Mouse (Mus musculus) testis, adult 2 months (tissue): ENCODE results near the gene Lsm3.

Experiments used
- CTCF ChIP-seq: fragments of 200-500 bp; IDR thresholded peaks from 2 replicates; pipeline ENCODE4 v1.5.1; 2012; ENCODE audit warnings: low read depth, mild to moderate bottlenecking, inconsistent platforms, low read length, moderate library complexity; ENCODE audit not compliant: control insufficient read depth, insufficient read depth, insufficient replicate concordance
- POLR2A ChIP-seq: fragments of 200-500 bp; IDR thresholded peaks from 2 replicates; pipeline ENCODE4 v1.6.1; 2012; ENCODE audit warnings: low read depth, mild to moderate bottlenecking, inconsistent platforms, low read length, moderate library complexity; ENCODE audit not compliant: control insufficient read depth

DNA sequence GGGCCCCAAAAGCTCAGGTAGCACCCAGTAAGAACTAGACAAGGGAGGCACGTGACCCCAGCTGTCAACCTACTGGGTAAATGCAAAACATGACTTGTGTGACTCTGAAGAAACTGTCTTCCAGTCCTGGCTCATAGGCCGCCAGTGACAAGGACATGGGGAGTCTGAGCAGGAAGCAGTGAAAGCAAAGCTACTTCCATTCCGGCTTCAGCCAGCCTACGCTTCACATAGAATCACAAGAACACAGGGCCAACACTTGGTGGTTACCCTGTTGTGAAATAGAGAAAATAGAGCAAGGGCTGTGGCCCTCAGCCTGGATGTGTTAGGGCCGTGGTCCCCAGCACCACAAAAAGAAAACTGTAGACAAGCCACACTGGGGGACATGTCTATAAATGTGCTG lies 7.1 kb downstream of the Lsm3 start:
- TF ChIP-seq CTCF = no peak
- no peak for TF ChIP-seq POLR2A
